Mouse (Mus musculus): ENCODE results near the gene Col23a1. TPM values are rescaled to one million over a fixed set of nuclear protein-coding genes. Genes with fewer than 3 reads are reported as not detected.

Col23a1 gene
- total RNA-seq (2022): 1 to 10 TPM in 1 of 4 experiments, under 1 TPM in 3; 0.82 to 1.6 (median 0.93) TPM

GRCm38 (mm10) chr11:51289564-51290041, at the start of gene Col23a1:
Gene Col23a1, plus strand, starts transcription at chr11:51289920.
- peak; percentile 46 to 63 for DNase-seq (ENCODE audit: low spot score in 2 of 2)

GRCm38 (mm10) chr11:51242897-51243296, 46.8 kb upstream of the Col23a1 start:
- no peak for DNase-seq (ENCODE audit: low spot score in 2 of 2)

GRCm38 (mm10) chr11:51257006-51257405, 32.7 kb upstream of the Col23a1 start:
- DNase-seq (ENCODE audit: low spot score in 2 of 2): no peak

GRCm38 (mm10) chr11:51261680-51262219, 28.0 kb upstream of the Col23a1 start, which contains the start of gene Clk4:
Gene Clk4, plus strand, starts transcription at chr11:51261730.
- DNase-seq (ENCODE audit: low spot score in 2 of 2): no peak

- peak; percentile 97 to 98 for DNase-seq (ENCODE audit: low spot score in 2 of 2)
Measured at GRCm38 (mm10) chr11:51262342-51263285, 27.1 kb upstream of the Col23a1 start, which contains the start of gene BC049762. Gene BC049762, minus strand, starts transcription at chr11:51263046.

- DNase-seq (ENCODE audit: low spot score in 2 of 2): peak; percentile 27 to 44
Measured at GRCm38 (mm10) chr11:51263286-51263831, 26.4 kb upstream of the Col23a1 start.

- DNase-seq (ENCODE audit: low spot score in 2 of 2): peak in 1 of 2 experiments; percentile 12
Measured at GRCm38 (mm10) chr11:51264352-51264751, 25.4 kb upstream of the Col23a1 start.

- no peak for DNase-seq (ENCODE audit: low spot score in 2 of 2)
Measured at GRCm38 (mm10) chr11:51265326-51265725, 24.4 kb upstream of the Col23a1 start.

- DNase-seq (ENCODE audit: low spot score in 2 of 2): no peak
Measured at GRCm38 (mm10) chr11:51274418-51274817, 15.3 kb upstream of the Col23a1 start.

- DNase-seq (ENCODE audit: low spot score in 2 of 2): peak in 1 of 2 experiments; percentile 12
Measured at GRCm38 (mm10) chr11:51290066-51290955, 591 bp downstream of the Col23a1 start.

- no peak for DNase-seq (ENCODE audit: low spot score in 2 of 2)
Measured at GRCm38 (mm10) chr11:51293956-51294530, 4.3 kb downstream of the Col23a1 start.

- DNase-seq (ENCODE audit: low spot score in 2 of 2): no peak
Measured at GRCm38 (mm10) chr11:51295742-51296141, 6.0 kb downstream of the Col23a1 start.

- no peak for DNase-seq (ENCODE audit: low spot score in 2 of 2)
Measured at GRCm38 (mm10) chr11:51298691-51299090, 9.0 kb downstream of the Col23a1 start.

- no peak for DNase-seq (ENCODE audit: low spot score in 2 of 2)
Measured at GRCm38 (mm10) chr11:51302396-51302795, 12.7 kb downstream of the Col23a1 start.

GRCm38 (mm10) chr11:51303981-51304553, 14.3 kb downstream of the Col23a1 start:
- no peak for DNase-seq (ENCODE audit: low spot score in 2 of 2)

- DNase-seq (ENCODE audit: low spot score in 2 of 2): no peak
Measured at GRCm38 (mm10) chr11:51308306-51308705, 18.6 kb downstream of the Col23a1 start.

- no peak for DNase-seq (ENCODE audit: low spot score in 2 of 2)
Measured at GRCm38 (mm10) chr11:51311846-51312245, 22.1 kb downstream of the Col23a1 start.

GRCm38 (mm10) chr11:51315991-51316810, 26.5 kb downstream of the Col23a1 start:
- DNase-seq (ENCODE audit: low spot score in 2 of 2): no peak

- DNase-seq (ENCODE audit: low spot score in 2 of 2): no peak
Measured at GRCm38 (mm10) chr11:51320609-51321008, 30.9 kb downstream of the Col23a1 start.

Measured in gastrocnemius, adult 8-10 months (tissue).